Mouse (Mus musculus) lung, embryonic 14.5 days (tissue): ENCODE results near the gene St5. TPM values are rescaled to one million over a fixed set of nuclear protein-coding genes. Genes with fewer than 3 reads are reported as not detected.

ENCODE experiments used
- ATAC-seq: fragments of 200-750 bp; cut with Nextera tagmentation; 2 replicates; pipeline ENCODE4 v1.8.0; 2017; ENCODE audit warnings: mild to moderate bottlenecking, moderate TSS enrichment, moderate library complexity; ENCODE audit not compliant: insufficient read depth
- DNase-seq: peaks from one replicate; pipeline ENCODE4 v3.0.0-alpha.2; 2015
- H3K27ac ChIP-seq: fragments of 300-500 bp; sonication (generic); 2 replicates; pipeline ENCODE4 v1.5.1; 2014; ENCODE audit warnings: low read depth, mild to moderate bottlenecking, moderate library complexity
- H3K27me3 ChIP-seq: fragments of 300-500 bp; sonication (generic); 2 replicates; pipeline ENCODE4 v1.6.1; 2014; ENCODE audit warnings: low read length, control low read depth; ENCODE audit not compliant: insufficient read depth
- H3K36me3 ChIP-seq: fragments of 300-500 bp; sonication (generic); 2 replicates; pipeline ENCODE4 v1.6.1; 2014; ENCODE audit warnings: control low read depth; ENCODE audit not compliant: insufficient read depth
- H3K4me1 ChIP-seq: fragments of 300-500 bp; sonication (generic); 2 replicates; pipeline ENCODE4 v1.6.1; 2014; ENCODE audit warnings: antibody characterized with exemption, control low read depth; ENCODE audit not compliant: insufficient read depth
- H3K4me2 ChIP-seq: fragments of 300-500 bp; sonication (generic); 2 replicates; pipeline ENCODE4 v1.6.1; 2014; ENCODE audit warnings: mild to moderate bottlenecking
- H3K4me3 ChIP-seq: fragments of 300-500 bp; sonication (generic); 2 replicates; pipeline ENCODE4 v1.5.1; 2014; ENCODE audit warnings: low read depth, low read length
- H3K9ac ChIP-seq: fragments of 300-500 bp; sonication (generic); 2 replicates; pipeline ENCODE4 v1.6.1; 2014
- H3K9me3 ChIP-seq: fragments of 300-500 bp; sonication (generic); 2 replicates; pipeline ENCODE4 v1.6.1; 2016; ENCODE audit warnings: low read depth, low read length, control low read depth
- CTCF ChIP-seq: IDR thresholded peaks from 2 replicates; pipeline ENCODE4 v1.5.1; 2016; ENCODE audit warnings: antibody characterized with exemption, low read depth
- WGBS: fragments of 180-500 bp; shearing (Covaris S2); extraction: QIAGEN DNeasy Blood & Tissue Kit; methylation state at CpG from one replicate; pipeline ENCODE4 v1.1.7; 2014; 5-methylcytosine and 5-hydroxymethylcytosine counted together
- polyA plus RNA-seq: library from polyadenylated mRNA; unstranded; fragments of >200 nt; fragmentation: Nextera tagmentation; extraction: Ambion mirVana; gene quantifications from 2 replicates; pipeline ENCODE4 v1.2.1, GENCODE M21; 2014

St5 gene
- polyA plus RNA-seq, 1 experiment from 2014 or later = 68.6 TPM

DNA sequence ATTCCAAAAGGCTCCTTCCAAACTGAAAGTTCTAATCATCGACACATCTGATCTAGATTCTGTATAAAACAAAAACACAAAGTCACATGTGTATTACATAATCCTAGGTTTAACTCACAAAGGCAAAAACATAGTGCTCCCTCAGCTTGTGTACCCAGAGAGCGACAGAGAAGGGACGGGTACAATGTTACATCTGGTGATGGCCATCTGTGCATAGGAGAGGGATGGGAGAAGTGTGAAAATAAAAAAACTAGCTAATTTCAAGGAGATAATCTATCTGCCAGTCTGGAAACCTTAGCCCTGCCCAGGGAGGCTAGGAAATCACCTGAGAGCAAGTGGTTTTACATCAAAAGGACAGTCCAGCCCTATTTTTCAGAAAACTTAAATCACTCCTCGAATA is 40.8 kb downstream of the St5 start:
- H3K27ac ChIP-seq = no peak overlapping the region
- no peak for ATAC-seq
- WGBS = 76% methylated on average over 4 of the region's 4 CpGs
- H3K27me3 ChIP-seq = no peaks in the 10 kb centered on the region
- no peak overlapping the region for H3K9ac ChIP-seq
- H3K4me3 ChIP-seq = no peak overlapping the region
- H3K4me1 ChIP-seq = no peaks in the 10 kb centered on the region
- no peaks in the 10 kb centered on the region for H3K36me3 ChIP-seq
- H3K9me3 ChIP-seq = no peaks in the 10 kb centered on the region
- TF ChIP-seq CTCF = no peak
- no peak for DNase-seq
- H3K4me2 ChIP-seq = no peak overlapping the region

GRCm38 (mm10) chr7:109659278-109659677 is 44.1 kb downstream of the St5 start:
- Histone ChIP-seq H3K9ac (no peak overlapping the region), H3K9me3 (no peaks in the 10 kb centered on the region), H3K4me1 (no peaks in the 10 kb centered on the region), H3K27me3 (no peaks in the 10 kb centered on the region), H3K36me3 (no peaks in the 10 kb centered on the region), H3K4me3 (no peak overlapping the region), H3K4me2 (no peak overlapping the region), H3K27ac (no peak overlapping the region)
- WGBS = 90% methylated on average over 2 of the region's 2 CpGs
- no peak for TF ChIP-seq CTCF
- DNase-seq (no peak), ATAC-seq (no peak)

DNA sequence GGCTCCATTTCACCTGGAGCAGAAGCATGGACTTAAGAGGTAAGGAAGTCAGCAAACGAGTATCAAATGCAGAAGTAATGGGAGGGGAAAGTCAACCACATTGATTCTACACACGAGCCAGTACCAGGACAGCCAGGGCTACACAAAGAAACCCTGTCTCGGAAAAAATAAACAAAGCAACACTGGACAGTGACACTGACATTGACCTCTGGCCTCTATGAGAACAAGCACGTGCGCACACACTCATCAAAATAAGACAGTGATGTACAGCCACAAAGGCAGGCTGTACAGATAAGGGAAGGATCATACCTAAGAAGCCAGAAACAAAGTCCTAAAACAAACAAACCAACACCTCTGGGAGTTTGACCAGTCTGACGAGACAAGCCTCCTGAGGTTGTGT is 45.5 kb downstream of the St5 start:
- no peaks in the 10 kb centered on the region for H3K27me3 ChIP-seq
- no peaks in the 10 kb centered on the region for H3K4me1 ChIP-seq
- ATAC-seq = no peak
- WGBS = 28% methylated on average over 6 of the region's 6 CpGs
- no peak for TF ChIP-seq CTCF
- no peaks in the 10 kb centered on the region for H3K36me3 ChIP-seq
- no peak overlapping the region for H3K4me2 ChIP-seq
- no peak for DNase-seq
- H3K27ac ChIP-seq = no peak overlapping the region
- no peaks in the 10 kb centered on the region for H3K9me3 ChIP-seq
- no peak overlapping the region for H3K4me3 ChIP-seq
- no peak overlapping the region for H3K9ac ChIP-seq

DNA sequence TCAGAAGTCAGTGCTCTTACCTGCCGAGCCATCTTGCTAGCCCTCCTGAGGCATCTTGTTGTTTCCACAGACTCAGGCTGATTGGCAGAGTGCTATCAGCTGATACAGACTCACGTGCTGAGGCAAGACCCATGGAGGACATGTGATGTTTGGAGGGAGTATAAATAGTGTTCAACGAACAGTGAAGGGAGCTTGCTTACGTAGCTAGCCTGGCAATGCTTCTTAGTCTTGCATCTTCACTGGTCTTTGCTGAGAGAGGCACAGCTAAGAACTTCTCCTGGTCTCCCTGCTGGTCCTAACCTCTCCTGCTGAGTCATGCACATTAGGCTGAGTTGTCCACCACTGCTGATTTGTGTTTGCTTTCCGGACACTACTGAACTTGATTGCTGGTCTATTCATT is 48.5 kb downstream of the St5 start:
- no peaks in the 10 kb centered on the region for H3K36me3 ChIP-seq
- no peaks in the 10 kb centered on the region for H3K9me3 ChIP-seq
- ATAC-seq = no peak
- WGBS = 79% methylated on average over 5 of the region's 5 CpGs
- H3K27me3 ChIP-seq = no peaks in the 10 kb centered on the region
- H3K27ac ChIP-seq = no peak overlapping the region
- no peak for TF ChIP-seq CTCF
- no peak overlapping the region for H3K4me3 ChIP-seq
- no peak overlapping the region for H3K9ac ChIP-seq
- DNase-seq = no peak
- H3K4me1 ChIP-seq = no peaks in the 10 kb centered on the region
- no peak overlapping the region for H3K4me2 ChIP-seq

- Histone ChIP-seq H3K27ac (no peak overlapping the region), H3K27me3 (no peaks in the 10 kb centered on the region), H3K4me2 (no peak overlapping the region), H3K9ac (no peak overlapping the region), H3K4me1 (peaks cover 4% of the 10 kb centered on the region; the same call in 1 of the 2 replicates), H3K4me3 (no peak overlapping the region), H3K36me3 (0 out of 2 replicates have a peak, but pooled peaks cover 5% of the 10 kb centered on the region), H3K9me3 (no peaks in the 10 kb centered on the region)
- ATAC-seq (peak; percentile 28; the same call in 1 of the 2 replicates), DNase-seq (no peak)
- WGBS = 67% methylated on average over 10 of the region's 10 CpGs
- TF ChIP-seq CTCF = no peak
Measured at GRCm38 (mm10) chr7:109648812-109649594, 54.4 kb downstream of the St5 start.

- Histone ChIP-seq H3K27me3 (no peaks in the 10 kb centered on the region), H3K4me2 (peak overlapping the region; percentile 12; the same call in 1 of the 2 replicates)
- no peak for ATAC-seq
Measured at GRCm38 (mm10) chr7:109646574-109646973, 56.8 kb downstream of the St5 start.

DNA sequence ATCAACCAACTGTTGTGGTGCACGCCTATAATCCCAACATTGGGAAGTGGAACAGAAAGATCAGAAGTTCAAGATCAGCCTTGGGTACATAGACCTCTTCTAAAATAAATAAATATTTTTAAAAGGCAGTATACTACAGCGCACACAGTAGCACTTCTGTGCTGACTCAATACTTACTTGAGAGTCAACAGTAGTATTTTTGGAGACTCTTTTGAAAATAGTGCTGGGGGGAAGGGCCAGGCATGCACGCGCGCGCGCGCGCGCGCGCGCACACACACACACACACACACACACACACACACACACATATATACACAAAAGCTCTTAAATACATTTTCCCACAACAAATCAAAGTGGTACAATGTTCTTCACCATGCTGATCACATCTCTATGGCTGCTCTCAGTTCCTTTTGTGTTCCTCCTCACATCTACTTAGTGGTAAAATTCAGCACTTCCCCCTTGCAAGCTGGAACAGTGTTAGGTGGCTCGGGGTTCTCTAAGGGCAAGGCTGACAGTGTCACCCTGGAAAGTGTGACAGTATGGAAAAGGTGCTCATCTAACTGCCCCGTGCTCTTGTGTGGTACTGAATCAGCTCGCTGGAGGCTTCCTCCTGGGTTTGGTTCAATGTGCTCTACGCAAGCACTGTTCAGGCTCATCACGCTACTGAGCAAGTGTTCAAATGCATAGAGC is 60.0 kb downstream of the St5 start:
- Histone ChIP-seq H3K9ac (no peak overlapping the region), H3K4me2 (no peak overlapping the region), H3K27me3 (no peaks in the 10 kb centered on the region), H3K36me3 (0 out of 2 replicates have a peak, but pooled peaks cover 1% of the 10 kb centered on the region), H3K4me1 (peaks cover 11% of the 10 kb centered on the region; the same call in 1 of the 2 replicates), H3K4me3 (no peak overlapping the region), H3K9me3 (no peaks in the 10 kb centered on the region), H3K27ac (no peak overlapping the region)
- ATAC-seq = no peak
- no peak for TF ChIP-seq CTCF
- no peak for DNase-seq
- 91% methylated on average over 18 of the region's 18 CpGs for WGBS

More at GRCm38 (mm10) chr7:109646574-109646973, 56.8 kb downstream of the St5 start:
- Histone ChIP-seq H3K4me1 (peaks cover 8% of the 10 kb centered on the region; the same call in 1 of the 2 replicates), H3K9ac (no peak overlapping the region), H3K27ac (no peak overlapping the region), H3K4me3 (no peak overlapping the region), H3K9me3 (no peaks in the 10 kb centered on the region), H3K36me3 (0 out of 2 replicates have a peak, but pooled peaks cover 5% of the 10 kb centered on the region)
- 12% methylated on average over 3 of the region's 3 CpGs for WGBS
- no peak for TF ChIP-seq CTCF
- no peak for DNase-seq
